Mouse (Mus musculus) right cerebral cortex, adult 18-20 months (tissue): ENCODE measurements at regions not wholly inside any gene's neighbourhood (a gene's known extent, or its start where the extent isn't known, plus 50 kb on each side); places are given as distances from the start of the nearest gene placed in this dataset.

Experiments used
- DNase-seq: peaks from one replicate; pipeline ENCODE4 v3.0.0; 2022; ENCODE audit warnings: mixed read lengths

- no peak for DNase-seq
Observed at GRCm38 (mm10) chr6:33117877-33118276, 57.8 kb upstream of the Chchd3 start.

- DNase-seq = peak; percentile 28
Observed at GRCm38 (mm10) chr6:33120581-33120980, 60.5 kb upstream of the Chchd3 start.

- peak; percentile 35 for DNase-seq
Observed at GRCm38 (mm10) chr6:33126574-33126973, 66.5 kb upstream of the Chchd3 start.

- DNase-seq = no peak
Observed at GRCm38 (mm10) chr6:33136906-33137305, 76.8 kb upstream of the Chchd3 start.

GRCm38 (mm10) chr6:33137823-33138222 lies 77.8 kb upstream of the Chchd3 start:
- no peak for DNase-seq

GRCm38 (mm10) chr6:33166479-33166878 lies 82.4 kb upstream of the Exoc4 start:
- no peak for DNase-seq

GRCm38 (mm10) chr6:33173606-33174005 lies 75.3 kb upstream of the Exoc4 start:
- no peak for DNase-seq

- DNase-seq = no peak
Observed at GRCm38 (mm10) chr6:33174616-33175015, 74.3 kb upstream of the Exoc4 start.

- no peak for DNase-seq
Observed at GRCm38 (mm10) chr6:33189521-33190246, 59.2 kb upstream of the Exoc4 start.

- no peak for DNase-seq
Observed at GRCm38 (mm10) chr6:33193823-33194222, 55.1 kb upstream of the Exoc4 start.
